Mouse (Mus musculus) lung, adult 18-20 months (tissue): ENCODE measurements around the gene Dnajb9.
A peak's percentile ranks its signal among the peaks of the same experiment; 100 is the strongest.
"Not testable (repeated sequence)": the region's sequence is repeated elsewhere in the genome, so short reads cannot be mapped to it uniquely, and the experiment has no call there.

Experiments
- DNase-seq, 2 experiments: peaks; one replicate each; pipeline ENCODE4 v3.0.0; 2022; ENCODE audit warnings: mixed read lengths in 2 of 2

Gene Dnajb9

DNA sequence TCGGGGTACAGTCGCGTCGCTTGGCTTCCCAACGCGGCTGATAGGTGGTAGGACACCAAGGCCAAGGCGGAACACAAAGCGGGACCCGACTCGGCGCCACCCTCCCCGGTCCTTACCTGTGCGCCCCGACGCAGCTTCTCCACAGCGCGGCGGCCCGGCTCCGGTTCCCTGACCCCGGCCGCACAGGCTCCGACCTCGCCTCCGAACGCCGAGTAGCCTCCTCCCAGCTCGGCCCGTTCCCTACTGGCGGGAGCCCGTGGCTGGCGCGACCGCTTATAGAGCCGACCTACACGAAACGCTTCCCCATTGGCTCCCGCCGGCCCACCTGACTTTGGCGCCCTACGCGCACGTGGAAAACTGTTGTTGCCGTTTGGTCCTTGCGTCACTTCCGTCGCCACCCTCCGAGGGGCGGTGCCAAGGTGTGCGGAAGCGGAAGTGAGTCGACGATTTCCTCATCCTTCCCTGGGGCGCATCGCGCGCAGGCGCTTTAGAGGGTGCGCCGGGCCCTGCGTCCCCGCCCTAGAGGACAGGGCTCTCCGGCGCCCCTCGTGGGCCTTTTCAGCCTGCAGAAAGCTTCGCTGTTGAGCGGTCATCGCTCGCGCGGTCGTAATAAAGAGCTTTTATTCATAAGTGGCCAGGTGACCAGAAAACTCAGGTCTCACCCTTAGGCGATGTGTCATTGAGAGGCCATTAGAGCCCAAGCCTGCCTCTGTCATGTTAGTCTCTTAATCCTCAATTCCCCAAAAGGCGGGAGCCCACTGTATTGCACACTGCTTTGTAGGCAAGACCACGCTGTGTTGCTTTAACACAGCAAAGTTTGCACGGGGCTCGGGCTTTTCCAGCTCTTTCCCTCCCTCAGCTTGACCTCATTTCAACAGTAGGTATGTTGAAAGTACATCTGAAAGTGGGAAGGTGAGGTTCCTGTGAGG lies at the start of gene Dnajb9:
Dnajb9 (minus strand) TSS at position 503 of the 929 bp plus-strand sequence.
- peak; percentile 100 for DNase-seq

DNA sequence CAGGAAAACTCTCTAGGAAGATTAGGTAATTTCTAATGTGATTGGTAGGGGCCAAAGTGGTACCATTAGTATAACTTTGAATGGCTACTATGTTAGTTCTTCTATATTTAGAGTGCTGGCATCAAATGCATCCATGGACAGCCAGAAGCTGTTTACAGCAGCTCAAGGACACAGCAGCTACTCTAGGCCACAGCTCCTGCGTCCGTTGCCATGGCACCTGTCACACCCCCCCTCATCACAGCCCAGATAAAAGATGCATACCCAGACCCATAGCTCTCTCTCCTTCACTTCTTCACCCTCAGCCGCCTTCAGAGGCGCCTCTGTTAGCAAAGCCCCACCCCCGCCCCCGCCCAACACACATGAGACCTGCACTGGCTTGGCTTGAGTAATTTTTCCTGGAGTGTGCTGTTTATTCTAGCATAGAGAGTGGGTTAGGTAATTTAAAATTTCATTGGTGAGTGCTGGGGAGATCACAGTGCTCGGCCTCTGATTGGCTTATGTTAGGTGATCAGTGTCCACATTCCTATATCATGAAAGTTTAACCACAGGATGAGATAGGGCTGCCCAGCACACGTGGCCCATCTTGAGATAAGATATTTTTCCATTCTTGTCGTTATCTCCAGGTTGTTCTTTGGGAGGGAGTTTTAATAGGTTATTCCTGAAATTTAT lies 38.3 kb upstream of the Dnajb9 start:
- DNase-seq = no peak

DNA sequence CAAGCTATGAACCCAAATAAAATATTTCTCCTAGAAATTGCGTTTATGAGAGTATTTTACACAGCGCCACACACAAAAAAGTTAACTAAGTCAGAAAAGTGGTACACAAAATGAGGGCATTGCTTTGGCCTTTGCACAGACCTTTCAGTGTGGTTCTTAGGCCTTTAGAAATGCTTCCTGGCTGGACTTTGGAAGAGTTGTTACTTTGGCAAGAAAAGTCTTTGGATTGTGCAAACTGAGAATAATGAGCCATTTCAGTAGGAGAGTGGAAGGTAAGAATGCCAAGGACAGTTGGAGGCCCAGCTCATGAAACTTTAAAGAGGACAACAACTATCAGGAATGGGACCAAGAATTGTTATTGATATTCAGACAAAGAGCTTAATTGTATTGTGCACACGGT lies 35.6 kb upstream of the Dnajb9 start:
- no peak for DNase-seq

DNA sequence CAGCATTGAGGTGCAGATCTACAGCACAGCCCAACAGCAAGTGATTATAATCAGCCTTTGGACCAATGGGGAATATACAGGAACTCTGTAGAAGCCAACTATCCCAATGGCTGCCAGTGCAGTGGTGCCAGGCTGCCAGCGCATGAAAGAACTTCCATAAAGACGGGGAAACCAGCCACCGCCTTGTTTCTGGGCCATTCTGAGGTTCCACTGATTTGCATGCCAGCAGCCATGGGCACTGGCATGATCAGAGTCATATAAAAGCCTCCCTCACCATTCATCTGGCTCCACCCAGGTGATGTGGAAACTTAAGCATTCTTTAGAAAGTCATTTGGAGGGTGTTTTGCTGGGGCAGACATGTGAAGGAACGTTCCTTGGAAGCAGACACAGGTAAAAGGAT lies 32.3 kb upstream of the Dnajb9 start:
- DNase-seq = no peak

DNA sequence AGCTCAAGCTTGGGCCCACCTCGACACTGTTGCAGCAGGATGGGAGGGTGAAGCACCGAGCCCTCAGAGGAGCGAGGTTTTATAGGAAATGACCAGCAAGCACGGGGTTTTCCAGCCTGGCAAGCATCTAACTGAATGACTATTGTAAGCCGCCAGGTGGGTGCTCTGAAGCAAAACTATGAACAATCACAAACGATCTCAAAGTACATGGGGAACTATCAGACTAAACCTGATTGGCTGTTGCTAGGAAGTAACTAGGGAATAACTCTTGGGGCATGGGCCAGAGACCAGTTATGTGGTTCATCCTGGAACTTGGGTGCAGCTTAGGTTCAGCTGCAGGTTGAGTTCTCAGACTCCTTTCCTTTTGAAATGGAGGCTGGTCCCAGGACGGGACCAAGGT lies 31.0 kb upstream of the Dnajb9 start:
- no peak for DNase-seq

DNA sequence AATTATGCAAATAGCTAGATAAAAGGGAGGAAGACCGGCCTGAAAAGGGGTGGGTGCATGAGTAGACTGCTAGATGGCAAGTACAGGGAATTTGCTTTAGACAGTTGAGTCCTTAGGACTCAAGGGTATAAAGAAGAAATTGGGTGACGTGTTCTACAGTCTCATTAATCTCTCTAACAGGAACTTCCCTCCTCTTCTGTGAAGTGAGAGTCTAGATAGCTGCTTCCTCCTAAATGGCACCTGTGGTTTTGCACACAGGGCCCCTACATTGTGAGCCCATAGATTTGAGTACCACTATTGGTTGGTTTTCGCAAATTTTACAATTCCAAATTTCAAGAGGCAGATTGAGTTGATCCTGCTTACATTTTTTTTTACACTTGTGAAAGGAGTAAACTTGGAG lies 14.5 kb upstream of the Dnajb9 start:
- DNase-seq = no peak

DNA sequence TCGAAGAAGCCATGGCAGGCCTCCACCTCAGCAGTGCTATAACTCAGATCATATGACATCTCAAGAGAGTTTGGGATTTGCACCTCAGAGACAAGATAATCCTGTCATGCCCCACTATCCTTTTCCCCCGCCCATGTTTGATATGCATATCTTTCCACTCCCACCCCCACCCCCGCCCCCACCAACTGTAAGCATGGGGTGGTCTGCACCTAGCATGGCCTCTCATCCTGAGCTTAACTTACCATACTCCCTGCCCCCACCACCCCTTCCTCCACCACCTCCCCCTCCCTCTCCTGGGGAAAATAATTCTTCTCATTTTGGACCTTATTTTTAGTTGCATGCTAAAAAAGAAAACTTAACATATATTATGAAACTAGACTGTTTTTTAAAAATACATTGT lies 12.9 kb upstream of the Dnajb9 start:
- no peak for DNase-seq

DNA sequence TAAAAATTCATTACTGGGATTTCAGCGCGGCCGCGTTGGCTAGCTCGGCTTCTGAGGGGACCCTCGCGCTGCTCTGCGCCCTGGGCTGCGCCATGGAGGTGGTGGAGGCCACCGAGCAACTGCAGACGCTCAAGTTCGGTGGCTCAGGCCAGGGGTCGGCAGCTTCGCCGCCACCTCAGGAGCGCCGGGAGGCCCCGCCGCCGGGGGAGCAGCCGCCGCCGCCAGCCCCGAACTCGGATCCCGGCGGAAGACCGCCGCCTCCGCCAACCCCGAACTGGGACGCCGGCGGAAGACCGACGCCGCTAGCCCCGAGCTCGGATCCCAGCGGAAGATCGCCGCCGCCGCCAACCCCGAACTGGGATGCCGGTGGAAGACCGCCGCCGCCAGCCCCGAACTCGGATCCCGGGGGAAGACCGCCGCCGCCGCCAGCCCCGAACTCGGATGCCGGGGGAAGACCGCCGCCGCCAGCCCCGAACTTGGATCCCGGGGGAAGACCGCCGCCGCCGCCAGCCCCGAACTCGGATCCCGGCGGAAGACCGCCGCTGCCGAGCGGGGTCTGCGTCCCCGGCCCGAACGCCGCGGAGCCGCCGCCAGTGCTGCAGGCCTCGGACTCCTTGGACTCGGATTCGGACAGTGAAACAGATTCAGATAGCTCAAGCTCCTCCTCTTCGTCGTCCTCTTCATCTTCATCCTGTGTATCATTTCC lies 11.7 kb upstream of the Dnajb9 start:
- DNase-seq = peak in 1 of 2 experiments; percentile 15

DNA sequence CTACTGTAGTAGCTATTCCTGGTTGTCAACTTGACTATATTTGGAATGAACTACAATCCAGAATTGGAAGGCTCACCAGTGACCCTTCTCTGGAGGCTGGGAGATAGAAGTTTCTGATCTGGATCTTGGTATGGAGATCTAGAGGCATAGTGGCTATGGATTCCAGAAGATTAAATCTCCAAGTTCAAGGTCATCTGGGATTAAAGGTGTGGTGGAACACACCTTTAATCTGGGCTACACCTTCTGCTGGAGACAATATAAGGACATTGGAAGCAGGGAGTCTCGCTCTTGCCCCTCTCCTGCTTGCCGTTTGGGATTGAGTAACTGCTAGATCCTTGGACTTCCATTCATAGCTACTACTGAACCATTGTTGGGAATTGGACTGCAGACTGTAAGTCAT lies 10.9 kb upstream of the Dnajb9 start, which contains the start of gene Pnpla8:
Pnpla8 (plus strand) TSS at position 301 of the 400 bp plus-strand sequence.
- not testable (repeated sequence) for DNase-seq

DNA sequence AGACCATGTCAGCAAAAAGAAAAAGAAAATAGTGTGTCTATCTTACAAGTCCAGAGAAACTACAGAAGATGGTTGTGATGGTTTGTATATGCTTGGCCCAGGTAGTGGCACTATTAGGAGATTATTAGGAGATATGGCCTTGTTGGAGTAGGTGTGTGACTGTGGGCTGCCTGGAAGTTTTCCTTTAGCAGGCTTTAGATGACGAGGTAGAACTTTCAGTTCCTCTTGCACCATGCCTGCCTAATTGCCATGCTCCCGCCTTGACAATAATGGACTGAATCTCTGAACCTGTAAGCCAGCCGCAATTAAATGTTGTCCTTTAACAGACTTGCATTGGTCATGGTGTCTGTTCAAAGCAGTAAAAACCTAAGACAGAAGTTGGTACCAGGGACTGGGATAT lies 1.4 kb upstream of the Dnajb9 start:
- no peak for DNase-seq

DNA sequence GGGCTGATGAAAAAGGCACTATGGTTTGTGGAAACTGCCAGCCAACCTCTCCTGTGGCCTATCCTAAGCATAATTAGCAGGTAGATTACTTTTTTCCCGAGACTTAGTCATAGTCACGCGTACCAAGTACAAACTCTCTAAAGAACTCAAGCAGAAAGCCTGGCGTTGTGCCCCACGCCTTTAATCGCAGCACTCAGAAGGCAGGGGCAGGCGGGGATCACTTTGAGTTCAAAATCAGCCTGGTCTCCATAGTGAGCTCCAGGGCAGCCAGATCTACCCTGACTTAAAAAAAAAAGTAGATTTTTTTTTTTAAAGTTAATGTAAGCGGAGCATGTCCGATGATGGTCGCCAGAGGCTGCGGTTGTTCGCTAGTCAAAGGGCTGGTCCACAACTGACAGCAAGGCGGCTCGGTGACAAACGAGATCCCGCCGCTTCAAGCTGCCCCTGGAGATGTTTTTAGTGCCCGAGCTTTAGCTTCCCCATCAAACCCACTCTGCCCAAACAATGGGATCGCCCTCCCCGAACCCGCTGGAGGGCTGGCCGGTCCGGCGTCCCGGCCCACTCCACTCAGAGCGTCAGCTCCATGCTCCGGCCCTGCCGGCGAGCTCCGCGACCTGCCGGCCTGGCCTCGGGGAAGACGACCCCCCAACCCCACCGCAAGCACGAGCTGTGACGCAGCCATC lies 844 bp downstream of the Dnajb9 start:
- DNase-seq = peak; percentile 68 to 75

DNA sequence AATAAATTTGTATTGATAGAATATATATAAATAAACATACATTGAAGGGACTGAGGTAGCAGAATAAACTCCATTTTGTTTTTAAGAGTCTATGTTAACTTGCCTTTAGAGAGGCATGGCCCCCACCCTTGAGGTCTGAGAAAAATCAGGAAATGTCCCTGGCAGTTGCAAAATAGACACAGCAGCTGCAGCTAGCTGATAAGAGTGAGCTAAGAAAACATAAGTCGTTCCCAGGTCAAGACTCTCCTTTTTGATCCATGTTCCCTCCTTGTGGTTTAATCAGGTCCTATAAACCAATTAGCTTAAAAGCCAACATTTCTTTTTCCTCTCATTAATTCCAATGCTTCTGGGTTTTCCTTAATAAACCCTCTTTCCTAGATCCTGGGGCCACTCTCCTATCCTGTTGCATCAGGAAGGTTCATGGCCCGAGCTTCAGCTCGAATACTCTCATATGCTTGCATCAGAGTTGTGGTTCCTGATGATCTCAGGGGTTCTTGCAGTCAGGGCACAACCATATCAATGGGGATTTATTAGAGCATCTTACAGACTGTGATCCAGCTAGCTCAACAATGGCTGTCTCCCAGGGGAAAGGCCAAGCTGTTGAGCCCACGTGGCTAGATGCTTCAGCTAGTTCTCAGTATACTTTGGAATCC lies 12.1 kb downstream of the Dnajb9 start:
- peak in 1 of 2 experiments; percentile 8 for DNase-seq

DNA sequence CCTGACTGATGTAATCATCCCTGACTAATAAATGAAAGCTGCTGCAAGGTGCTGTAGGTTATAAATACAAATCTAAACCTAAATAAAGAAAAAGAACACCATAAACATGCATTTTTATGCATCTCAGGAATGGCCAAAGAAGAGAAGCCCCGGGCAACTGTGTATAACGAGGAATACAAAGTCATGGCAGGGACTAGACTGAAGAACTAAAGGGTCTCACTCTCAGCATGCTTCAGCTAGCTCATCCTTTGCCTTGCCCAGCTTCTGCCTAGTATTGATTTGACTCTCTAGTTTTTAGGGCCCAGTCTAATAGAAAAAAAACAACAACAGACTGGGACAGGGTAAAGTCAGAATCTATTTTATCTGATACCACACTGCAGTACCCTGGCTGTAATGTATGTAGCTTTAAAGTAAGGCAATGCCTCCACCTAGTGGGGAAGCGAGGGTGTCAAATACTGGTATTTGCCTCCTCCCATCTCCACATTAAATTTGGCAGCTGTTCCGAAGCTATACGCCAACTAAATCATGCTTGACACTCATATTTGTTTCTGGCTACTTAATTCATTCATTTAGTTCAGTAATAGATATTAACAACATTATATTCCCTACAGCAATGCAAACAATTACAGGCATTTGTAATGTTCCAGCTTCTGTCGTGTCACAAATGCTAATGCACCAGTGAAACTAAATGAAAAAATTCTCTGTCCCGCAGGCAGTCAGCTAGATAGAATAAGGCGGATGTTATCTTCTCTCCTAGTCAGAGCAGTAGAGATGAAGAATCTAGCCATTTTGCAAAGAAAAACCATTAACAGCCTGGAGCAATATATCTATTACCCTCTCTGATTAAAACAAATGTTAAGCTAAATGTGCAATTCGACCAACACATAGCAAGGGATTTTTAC lies 28.8 kb downstream of the Dnajb9 start:
- no peak for DNase-seq

DNA sequence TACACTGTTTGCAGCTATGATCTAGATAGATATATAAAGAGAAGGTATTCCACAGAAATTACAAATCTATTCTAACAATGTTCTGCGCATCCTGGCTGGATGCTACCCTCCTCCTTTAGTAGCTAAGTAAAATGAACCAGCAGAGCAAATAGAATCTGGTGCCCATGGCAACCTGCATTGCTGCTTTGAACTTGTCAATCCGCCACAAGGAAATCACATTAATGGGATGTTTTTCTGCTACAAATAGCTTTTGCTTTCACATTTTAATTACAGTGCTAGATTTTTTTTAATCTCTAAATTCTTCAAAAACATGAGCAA lies 33.1 kb downstream of the Dnajb9 start:
- no peak for DNase-seq

DNA sequence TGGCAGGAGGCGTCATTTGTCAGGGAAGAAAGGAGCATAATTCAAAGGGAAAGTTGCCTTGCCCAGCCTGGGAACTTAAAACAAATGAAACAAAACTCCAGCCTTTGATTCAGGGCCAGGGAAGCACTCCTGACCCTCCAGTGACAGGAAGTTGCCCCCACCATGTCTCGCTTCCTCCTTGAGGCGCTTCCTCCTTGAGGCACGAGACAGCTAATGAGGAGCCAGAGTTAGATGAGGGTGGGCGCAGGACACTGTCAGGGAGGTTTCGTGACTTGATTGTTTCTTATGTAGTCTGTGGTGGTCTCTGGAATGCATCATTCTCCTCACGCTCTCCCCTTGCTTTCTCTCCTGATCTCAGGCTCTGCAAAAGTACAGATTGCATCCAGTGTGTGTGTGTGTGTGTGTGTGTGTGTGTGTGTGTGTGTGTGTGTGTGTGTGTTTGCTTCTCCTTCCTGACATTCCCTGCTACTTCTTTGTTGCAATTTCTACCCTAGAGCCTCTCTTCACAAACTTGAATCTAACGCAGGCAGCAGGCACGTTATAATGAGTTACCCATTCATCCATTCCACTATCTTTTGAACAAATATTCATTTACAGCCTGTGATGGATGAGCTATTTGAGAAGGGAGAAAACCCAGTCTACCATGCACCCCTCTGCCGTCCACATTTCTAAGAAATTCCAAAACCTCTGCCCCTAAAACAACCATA lies 33.6 kb downstream of the Dnajb9 start:
- peak; percentile 1 to 3 for DNase-seq

DNA sequence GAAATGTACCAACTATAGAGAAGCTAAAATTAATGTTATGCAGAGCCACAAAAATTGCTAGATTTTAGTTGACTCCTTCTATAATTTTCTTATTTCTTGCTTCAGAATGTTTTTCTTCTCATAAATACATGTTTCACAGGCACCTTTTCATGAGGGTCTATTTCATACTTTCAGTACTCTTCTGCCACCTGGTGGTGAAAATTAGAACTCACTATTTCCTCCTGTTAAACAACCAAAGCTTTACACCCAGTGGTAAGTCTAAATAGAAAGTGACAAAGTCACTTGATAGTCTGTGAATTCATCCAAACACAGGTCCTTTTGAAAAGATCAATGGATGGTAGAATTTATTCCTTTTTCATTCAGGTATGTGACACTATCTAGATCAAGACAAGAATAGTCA lies 43.2 kb downstream of the Dnajb9 start:
- DNase-seq = peak in 1 of 2 experiments; percentile 21

DNA sequence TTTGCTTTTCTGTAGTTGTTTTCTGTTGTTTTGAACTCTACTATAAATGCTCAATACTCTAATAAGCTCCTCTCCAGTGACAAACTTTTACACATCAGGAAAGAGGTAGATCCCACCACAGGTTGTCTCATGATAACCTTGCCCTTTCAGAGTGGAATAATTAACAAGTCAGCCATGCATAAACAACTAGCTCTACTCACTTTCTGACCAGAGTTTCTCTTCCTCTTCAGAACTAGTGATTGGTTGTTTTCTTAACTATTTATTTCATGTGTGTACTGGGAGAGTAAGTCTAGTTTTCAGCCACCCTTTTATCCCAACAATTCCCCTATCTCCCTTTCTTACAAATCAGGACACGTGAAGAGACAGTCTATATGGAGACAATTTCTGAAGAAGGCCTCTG lies 50.8 kb downstream of the Dnajb9 start:
- no peak for DNase-seq
